Mouse (Mus musculus) cerebellum, postnatal 25 days (tissue): ENCODE data around the gene Sh3bgr.

Experiments
- DNase-seq, 2 experiments: peaks; one replicate each; pipeline ENCODE4 v3.0.0; 2021; ENCODE audit warnings: mixed read lengths in 2 of 2

The Sh3bgr gene

GRCm38 (mm10) chr16:96210856-96211255, 10.6 kb downstream of the Sh3bgr start:
- no peak for DNase-seq

GRCm38 (mm10) chr16:96213027-96213426, 12.8 kb downstream of the Sh3bgr start:
- no peak for DNase-seq

GRCm38 (mm10) chr16:96221491-96221890, 21.2 kb downstream of the Sh3bgr start:
- DNase-seq: peak; percentile 41 to 67

GRCm38 (mm10) chr16:96221959-96222358, 21.7 kb downstream of the Sh3bgr start:
- no peak for DNase-seq

GRCm38 (mm10) chr16:96222452-96222851, 22.2 kb downstream of the Sh3bgr start:
- no peak for DNase-seq

- no peak for DNase-seq
These were observed 28.2 kb downstream of the Sh3bgr start for GRCm38 (mm10) chr16:96228438-96228837.

GRCm38 (mm10) chr16:96229044-96229555, 28.9 kb downstream of the Sh3bgr start:
- no peak for DNase-seq

GRCm38 (mm10) chr16:96230411-96230810, 30.2 kb downstream of the Sh3bgr start:
- peak; percentile 75 to 89 for DNase-seq

- DNase-seq: no peak
These were observed 31.0 kb downstream of the Sh3bgr start for GRCm38 (mm10) chr16:96231251-96231650.

- no peak for DNase-seq
These were observed 31.7 kb downstream of the Sh3bgr start for GRCm38 (mm10) chr16:96231974-96232373.

- DNase-seq: no peak
These were observed 33.7 kb downstream of the Sh3bgr start for GRCm38 (mm10) chr16:96233996-96234395.

GRCm38 (mm10) chr16:96235366-96235970, 35.2 kb downstream of the Sh3bgr start, which contains the start of gene B3galt5:
B3galt5 (plus strand) TSS chr16:96235801.
- no peak for DNase-seq

GRCm38 (mm10) chr16:96244496-96244895, 44.2 kb downstream of the Sh3bgr start:
- DNase-seq: no peak

- peak; percentile 92 to 94 for DNase-seq
These were observed 49.4 kb downstream of the Sh3bgr start for GRCm38 (mm10) chr16:96249635-96250034.

- peak; percentile 66 to 70 for DNase-seq
These were observed 51.9 kb downstream of the Sh3bgr start for GRCm38 (mm10) chr16:96252146-96252545.

- no peak for DNase-seq
These were observed 58.2 kb downstream of the Sh3bgr start for GRCm38 (mm10) chr16:96258429-96258828.

- DNase-seq: no peak
These were observed 71.5 kb downstream of the Sh3bgr start for GRCm38 (mm10) chr16:96271736-96272135.

GRCm38 (mm10) chr16:96272929-96273619, 72.8 kb downstream of the Sh3bgr start:
- DNase-seq: no peak

GRCm38 (mm10) chr16:96276596-96276995, 76.3 kb downstream of the Sh3bgr start:
- DNase-seq: no peak
